Comparison of ENCODE assay signal across 25 mouse cellular contexts in the genomic region with DNA sequence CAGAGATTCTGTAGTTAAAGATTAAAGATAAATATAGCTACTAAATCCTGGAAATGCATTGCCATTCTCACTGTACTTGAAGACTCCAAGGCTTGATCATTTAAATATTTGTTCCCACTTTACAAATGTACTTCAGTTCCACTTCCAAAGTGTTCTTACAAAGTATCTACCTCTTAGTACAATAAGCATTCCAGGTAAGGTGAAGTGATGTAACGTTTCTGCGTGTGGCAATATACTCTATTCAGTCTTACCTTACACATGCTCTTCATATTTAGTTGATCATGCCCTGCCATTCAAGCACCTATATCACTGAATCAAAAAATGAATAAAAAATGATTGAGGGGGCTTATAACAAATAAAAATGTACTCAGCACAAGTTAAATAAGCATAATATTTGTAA.
"Had no signal": no experiment of that assay in that cellular context is flagged by ENCODE, and none has a peak within 500 bp of the region (broad histone marks: within the 10 kb centered on the region; RNA-seq: fewer than 3 reads in every experiment).

No protein-coding gene starts in this region.

- H3K4me2 ChIP-seq: heart, embryonic 11.5 days; heart, embryonic 13.5 days; heart, embryonic 15.5 days; hindbrain, embryonic 13.5 days; hindbrain, embryonic 15.5 days; kidney, embryonic 15.5 days; limb, embryonic 12.5 days had no signal

- H3K9me3 ChIP-seq: heart, embryonic 13.5 days; heart, embryonic 15.5 days; hindbrain, embryonic 13.5 days; hindbrain, embryonic 15.5 days; kidney, embryonic 15.5 days; limb, embryonic 10.5 days; limb, embryonic 12.5 days had no signal

- ATAC-seq: forebrain, postnatal 0 days; hindbrain, postnatal 0 days; intestine, embryonic 16.5 days had no signal

- H3K9ac ChIP-seq: forebrain, postnatal 0 days; heart, embryonic 13.5 days; heart, embryonic 15.5 days; hindbrain, embryonic 13.5 days; hindbrain, embryonic 15.5 days; kidney, embryonic 15.5 days; limb, embryonic 12.5 days had no signal

- H3K36me3 ChIP-seq: heart, embryonic 13.5 days; heart, embryonic 15.5 days; hindbrain, embryonic 13.5 days; hindbrain, embryonic 15.5 days; kidney, embryonic 15.5 days; limb, embryonic 10.5 days; limb, embryonic 12.5 days had no signal

- H3K4me3 ChIP-seq: heart, adult 2 months; heart, embryonic 13.5 days; heart, embryonic 15.5 days; hindbrain, embryonic 13.5 days; hindbrain, embryonic 15.5 days; kidney, embryonic 15.5 days; limb, embryonic 10.5 days; limb, embryonic 12.5 days had no signal

- DNase-seq: forebrain, postnatal 0 days; gastrocnemius, postnatal 14 days; gastrocnemius, postnatal 36 days; heart, adult 11 months; heart, adult 2 months; heart, postnatal 14 days; heart, postnatal 36 days; kidney, adult 11 months; kidney, adult 2 months; kidney, adult 9 months; kidney, postnatal 14 days; kidney, postnatal 36 days; layer of hippocampus, adult 9-11 months; layer of hippocampus, postnatal 36 days had no signal

- H3K4me1 ChIP-seq: heart, embryonic 13.5 days; heart, embryonic 15.5 days; hindbrain, embryonic 13.5 days; hindbrain, embryonic 15.5 days; kidney, embryonic 15.5 days; limb, embryonic 10.5 days; limb, embryonic 12.5 days had no signal

- H3K27ac ChIP-seq: heart, adult 2 months; heart, embryonic 13.5 days; heart, embryonic 15.5 days; hindbrain, embryonic 13.5 days; hindbrain, embryonic 15.5 days; hindbrain, postnatal 0 days; kidney, embryonic 15.5 days; kidney, postnatal 0 days; limb, embryonic 10.5 days; limb, embryonic 12.5 days had no signal

- H3K27me3 ChIP-seq: heart, embryonic 13.5 days; heart, embryonic 15.5 days; hindbrain, embryonic 13.5 days; hindbrain, embryonic 15.5 days; kidney, embryonic 15.5 days; limb, embryonic 12.5 days had no signal
